Mouse (Mus musculus) kidney, postnatal 25 days (tissue): ENCODE results near the gene Actr1a.
A peak's percentile ranks its signal among the peaks of the same experiment; 100 is the strongest.

ENCODE experiments used
- DNase-seq, 2 experiments: peaks; one replicate each; pipeline ENCODE4 v3.0.0; 2021; ENCODE audit warnings: mixed read lengths in 2 of 2

The Actr1a gene

DNA sequence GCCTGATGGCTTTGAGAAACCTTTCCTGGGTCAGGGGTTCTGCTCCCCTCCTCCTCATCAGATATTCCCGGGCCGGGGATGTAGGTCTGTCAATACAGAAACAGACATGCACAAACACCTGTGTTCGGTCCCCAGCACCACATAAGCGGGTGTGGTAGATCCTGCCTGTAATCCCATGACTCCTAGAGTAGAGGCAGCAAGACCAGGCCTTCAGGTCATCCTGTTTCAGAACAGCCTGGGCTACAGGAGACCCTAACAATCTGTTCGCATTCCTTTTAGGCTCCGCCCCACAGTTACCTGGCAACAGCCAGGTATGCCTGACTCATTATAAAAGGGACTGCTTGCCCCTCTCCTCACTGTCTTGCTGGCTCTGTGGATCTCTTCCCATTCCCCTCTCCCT lies 46.0 kb downstream of the Actr1a start:
- DNase-seq = no peak

DNA sequence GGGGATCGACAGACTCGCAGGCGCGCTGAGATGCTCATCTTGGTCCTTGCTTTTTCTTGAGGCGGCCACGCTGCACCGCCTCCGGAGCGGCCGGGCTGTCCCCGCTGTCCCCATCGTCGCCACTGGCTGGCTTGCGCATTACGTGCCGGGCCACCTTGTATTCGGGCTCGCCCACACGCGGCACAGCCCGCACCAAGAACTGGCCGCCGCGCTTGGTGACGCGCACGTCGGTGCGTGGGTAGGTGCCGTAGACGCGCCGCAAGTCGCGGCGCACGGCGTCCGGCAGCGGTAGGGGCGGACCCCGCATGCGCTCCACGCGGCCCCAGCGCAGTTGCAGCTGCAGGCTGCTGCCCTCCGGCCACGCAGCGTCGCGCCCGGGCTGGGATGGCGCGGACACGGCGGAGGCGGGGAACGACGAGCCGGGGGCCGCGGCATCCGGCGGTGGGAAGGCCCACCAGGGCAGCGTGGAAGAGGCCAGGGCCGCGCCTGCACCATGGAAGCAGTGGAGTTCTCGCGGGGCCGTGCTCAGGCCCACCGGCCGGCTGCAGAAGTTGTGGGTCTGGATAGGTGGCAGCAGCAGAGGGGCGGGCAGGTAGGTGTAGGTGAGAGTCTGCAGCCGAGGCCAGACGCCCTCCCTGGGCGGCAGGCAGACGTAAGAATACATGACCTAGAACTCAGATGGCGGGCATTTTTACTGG lies 46.6 kb downstream of the Actr1a start:
- DNase-seq = peak; percentile 68 to 84

DNA sequence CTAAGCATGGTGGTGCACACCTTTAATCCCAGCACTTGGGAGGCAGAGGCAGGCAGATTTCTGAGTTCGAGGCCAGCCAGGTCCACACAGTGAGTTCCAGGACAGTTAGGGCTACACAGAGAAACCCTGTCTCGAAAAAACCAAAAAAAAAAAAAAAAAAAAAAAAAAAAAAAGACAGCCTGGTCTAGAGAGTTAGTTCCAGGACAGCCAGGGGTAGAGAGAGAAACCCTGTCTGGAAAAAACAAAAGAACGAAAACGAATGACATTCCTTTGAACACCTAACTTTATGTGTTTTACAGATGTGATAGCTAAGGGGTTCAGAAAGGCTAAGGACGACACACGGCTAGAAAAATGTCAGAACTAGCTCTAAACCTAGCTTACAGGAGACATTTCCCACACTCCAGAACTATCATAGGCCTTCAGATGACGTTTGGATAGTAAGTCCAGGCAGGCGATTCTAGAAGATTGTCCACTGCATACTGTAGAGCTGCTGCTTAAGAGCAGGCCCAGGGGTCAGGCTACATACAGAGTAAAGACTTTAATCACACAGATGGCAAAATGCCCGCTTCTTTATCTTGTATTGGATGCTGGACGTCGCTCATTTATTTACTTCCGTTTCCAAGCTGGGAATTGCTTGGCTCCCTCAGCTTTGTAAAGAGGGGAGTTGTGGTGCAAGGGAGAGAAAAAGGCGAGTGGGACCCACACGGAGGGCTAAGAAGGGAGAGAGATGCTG lies 47.4 kb downstream of the Actr1a start:
- DNase-seq = no peak

DNA sequence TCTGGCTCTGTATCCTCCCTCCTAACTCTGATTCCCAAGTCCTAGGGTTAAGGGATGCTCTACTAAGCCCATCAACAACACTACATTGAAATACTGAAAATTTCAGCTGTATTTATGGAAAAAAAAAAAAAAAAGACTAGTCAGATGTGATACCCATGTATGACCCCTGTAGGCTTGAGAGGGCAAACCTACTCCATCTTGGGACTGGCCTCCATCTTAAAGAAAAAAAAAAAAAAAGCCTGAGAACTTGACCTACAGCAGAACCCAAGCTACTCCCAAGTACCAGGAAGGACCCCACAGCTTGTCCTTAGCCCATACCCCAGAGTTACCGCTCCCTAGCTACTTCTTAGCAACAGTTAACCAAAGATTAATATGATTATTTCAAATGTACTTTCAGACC lies 48.4 kb downstream of the Actr1a start:
- no peak for DNase-seq

DNA sequence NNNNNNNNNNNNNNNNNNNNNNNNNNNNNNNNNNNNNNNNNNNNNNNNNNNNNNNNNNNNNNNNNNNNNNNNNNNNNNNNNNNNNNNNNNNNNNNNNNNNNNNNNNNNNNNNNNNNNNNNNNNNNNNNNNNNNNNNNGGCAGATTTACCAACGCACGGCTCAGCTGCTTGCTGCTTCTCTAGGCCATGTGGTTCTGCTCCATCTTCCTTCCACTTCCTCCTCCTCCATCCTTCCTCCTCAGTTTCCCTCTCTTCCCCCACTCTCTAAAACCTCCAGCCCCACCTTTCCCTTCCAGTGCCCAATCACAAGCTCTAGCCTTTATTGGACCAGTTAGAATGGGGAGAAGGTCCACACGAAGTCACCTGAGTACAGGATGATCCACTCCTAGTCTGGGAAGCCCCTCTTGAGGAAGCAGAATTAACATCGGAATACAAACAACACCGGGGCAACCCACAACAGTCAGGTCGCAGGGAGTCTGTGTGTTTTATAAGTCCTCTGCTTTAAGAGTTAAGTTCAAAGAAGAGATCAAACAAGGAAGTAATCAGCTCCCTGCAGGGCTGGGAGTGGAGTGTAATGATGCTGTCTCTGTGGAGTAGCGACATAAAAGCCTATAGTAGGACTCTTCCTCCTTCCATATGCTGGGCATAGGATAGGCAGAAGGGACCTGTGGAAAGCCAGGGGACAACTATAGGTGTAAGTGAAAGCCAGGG lies 50.7 kb downstream of the Actr1a start:
- no peak for DNase-seq

DNA sequence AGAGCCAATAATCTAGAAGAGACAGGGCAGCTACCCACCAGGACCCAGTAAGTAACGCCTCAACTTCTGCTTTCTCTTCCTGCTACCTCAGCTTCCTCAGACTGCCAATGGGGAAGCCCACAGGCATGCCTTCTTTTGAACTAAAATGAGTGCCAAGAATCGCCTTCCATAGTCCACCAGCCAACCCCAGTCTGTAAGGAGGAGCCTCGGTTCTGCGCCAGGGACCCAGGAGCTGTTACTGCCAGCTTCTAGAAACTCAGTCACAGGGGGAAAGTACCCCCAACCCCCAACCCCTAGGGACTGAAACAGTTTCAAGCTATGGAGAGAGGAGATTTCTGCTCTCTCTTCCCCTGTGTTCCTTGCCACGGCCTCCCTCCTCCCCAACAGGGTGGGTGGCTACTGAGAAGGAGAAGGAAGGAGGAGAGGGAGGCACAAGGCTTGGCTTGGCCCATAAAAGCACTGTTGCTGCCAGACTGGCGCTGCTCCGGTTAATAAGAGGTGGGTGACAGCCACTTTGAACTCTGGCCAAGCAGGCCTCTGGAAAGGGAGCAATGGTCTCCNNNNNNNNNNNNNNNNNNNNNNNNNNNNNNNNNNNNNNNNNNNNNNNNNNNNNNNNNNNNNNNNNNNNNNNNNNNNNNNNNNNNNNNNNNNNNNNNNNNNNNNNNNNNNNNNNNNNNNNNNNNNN lies 56.1 kb downstream of the Actr1a start:
- no peak for DNase-seq

DNA sequence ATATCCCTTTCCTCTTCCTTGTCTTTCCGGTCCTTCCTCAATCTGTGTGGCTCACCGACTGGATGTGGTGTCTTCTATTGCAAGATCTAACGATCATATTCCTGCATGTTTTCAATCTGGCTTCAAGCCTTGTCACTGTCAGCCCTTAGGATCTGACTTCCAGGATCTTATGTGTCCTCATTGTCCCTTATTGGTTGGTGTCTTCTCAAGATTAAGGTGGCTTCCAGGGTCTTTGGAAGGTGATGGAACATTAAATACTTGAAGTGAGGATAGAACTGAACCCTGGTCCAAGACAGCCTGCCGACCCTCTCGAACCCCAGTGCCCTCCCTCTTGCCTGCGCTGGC lies 56.6 kb downstream of the Actr1a start:
- no peak for DNase-seq

DNA sequence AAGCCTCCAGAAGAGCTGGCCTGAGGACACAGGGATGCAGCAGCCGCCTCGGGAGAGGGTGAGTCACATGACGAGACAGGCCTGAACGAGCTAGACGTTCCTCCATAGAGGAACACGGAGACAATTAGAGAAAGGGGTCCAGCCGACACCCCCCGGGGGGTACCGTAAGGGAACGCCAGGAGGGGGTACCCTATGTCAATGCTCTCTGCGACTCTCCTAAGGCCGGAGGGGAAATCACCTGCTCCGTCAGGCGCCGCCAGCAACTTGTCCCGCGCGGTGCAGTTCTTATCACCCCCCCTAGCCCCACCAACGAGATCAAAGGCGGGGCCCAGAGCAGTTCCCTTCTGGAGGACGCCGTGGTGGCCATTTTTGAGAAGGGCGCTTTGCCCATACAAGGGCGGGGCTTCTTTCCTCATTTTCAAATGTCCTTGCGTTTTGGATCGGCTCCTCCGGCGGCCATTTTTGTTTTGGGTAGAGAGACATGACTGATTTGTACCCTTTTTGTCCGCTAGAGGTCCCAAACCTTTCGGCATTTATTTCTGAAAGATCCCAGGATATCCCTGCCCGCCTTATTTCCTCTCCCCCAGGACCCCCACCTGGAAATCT lies 57.1 kb downstream of the Actr1a start, which contains the start of gene Cuedc2:
TSS of gene Cuedc2 (minus strand) at position 372 of the 606 bp plus-strand sequence.
- peak; percentile 96 to 98 for DNase-seq

DNA sequence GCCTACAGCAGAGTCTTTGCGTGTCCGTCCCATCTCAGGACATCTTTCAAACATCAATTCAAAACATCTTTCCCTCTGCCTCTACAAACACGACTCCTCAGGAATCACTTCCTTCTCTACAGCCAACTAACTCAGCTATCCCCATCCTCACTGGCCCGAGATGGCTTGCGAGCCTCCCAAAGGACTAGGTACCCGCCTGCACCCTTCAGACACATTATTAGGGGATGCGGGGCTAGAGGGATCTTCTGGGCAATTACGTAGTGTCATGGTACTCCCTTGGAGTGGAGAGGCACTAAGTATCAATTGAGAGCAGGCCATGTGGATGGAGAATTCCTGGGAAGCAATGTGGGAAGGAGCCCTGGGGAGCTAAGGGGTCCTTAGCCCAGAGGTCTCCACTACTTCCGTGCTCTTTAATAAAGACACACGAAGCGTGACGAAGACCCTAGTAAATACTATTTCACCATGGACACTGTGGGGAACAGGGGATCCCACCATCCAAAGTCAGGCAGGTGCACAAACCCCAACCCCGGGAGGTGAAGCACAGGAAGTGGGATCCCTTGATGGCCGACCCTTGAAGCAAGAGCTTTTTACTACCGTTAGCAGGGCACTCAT lies 57.7 kb downstream of the Actr1a start:
- no peak for DNase-seq

DNA sequence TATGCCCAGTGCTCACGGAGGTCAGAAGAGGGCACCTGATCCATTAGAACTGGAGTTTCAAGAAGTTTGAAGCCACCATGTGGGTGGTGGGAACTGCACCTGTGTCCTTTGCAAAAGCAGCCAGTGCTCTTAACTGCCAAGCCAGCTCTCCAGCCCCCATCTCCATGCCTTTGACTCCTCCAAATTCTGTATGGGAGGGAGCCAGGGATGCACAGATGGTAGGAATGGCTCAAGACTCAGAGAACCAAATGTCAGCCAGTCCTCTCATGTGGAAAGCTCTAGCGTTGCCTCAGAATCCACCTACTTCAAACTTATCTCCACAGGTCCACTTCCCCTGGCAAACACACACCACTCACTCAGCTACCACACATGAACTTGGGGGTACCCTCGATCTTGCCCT lies 61.6 kb downstream of the Actr1a start:
- DNase-seq = no peak

DNA sequence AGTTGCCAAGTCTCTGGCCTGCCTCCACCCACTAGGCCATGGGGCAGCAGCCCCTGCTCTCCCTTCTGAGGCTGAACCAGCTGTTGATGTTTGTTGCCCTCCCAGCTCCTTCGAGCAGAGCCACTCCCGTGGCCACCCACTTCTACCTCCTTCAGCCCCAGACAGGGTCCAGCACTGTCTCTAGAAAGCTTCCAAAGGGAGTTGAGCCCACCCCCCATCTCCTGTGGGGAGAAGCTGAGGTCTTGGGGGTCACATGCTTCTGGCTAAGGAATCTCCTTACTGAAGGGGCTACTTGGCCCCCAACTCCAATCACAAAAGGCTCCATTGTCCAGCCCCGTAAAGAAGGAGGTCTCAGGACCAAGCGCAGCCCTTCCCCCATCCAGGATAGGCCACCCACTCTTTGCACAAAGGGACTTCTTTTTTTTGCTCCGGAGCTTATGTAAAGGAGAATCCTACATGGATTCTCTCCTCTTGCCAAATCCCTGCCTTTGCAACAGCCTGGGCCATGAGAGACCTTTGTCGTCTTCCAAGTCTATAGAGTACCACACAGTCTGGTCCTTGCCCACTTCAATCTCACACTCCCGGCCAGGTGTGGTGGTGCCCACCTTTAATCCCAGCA lies 62.7 kb downstream of the Actr1a start:
- no peak for DNase-seq

DNA sequence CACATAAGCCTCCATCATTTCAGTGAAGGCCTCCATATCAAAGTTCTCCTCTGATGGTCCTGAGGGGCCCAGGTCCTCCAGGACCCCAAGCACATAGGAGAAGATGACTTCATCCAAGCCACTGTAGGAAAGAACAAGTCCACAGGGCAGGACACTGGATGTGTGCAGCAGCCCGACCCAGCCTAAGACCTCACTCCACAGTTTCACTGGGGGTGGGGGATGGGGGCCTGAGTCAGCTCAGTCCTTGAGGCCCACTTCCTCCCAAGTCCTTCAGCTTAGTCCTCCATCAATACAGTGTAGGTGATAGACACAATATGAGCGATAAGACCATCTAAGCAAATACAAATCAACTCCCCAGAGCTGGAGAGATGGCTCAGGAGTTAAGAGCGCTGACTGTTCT lies 63.6 kb downstream of the Actr1a start:
- DNase-seq = no peak

DNA sequence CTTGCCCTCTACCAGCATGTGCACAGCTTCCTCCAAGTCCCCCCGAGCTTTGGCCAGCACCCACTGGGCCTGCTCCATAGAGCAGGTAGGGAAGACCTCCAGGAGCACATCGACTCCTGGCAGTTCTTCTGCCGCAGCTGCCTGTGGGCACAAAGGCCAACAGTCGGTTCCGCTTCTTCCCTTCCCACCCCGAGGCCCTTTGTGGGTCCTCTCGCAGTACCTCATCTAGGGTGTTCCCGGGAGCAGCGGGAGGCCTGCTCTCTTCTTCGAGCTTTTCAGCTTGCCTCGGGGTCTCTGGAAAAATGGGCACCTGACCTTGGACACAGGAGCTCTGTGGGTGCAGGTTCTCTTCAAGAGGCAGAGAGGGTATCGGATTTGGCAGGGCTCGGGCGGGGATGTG lies 64.2 kb downstream of the Actr1a start:
- no peak for DNase-seq

DNA sequence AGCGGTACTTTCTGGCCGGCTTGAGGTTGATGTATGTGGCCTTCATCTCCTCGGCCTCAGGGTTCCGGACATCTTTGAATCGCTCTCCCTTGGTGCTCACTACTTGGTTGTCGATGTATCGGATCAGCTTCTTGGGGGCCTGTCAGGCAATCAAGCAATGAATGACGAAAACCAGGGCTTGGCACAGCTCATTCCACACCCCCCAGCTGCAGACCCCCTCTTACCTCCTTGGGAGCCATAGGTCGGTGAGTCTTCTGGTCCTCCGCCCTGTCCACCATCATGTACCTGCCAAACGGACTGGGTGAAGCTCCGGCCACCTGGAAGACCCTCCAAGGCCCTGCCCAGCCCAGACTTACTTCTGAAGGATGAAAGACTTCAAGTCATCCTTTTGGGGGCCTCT lies 64.9 kb downstream of the Actr1a start:
- no peak for DNase-seq

DNA sequence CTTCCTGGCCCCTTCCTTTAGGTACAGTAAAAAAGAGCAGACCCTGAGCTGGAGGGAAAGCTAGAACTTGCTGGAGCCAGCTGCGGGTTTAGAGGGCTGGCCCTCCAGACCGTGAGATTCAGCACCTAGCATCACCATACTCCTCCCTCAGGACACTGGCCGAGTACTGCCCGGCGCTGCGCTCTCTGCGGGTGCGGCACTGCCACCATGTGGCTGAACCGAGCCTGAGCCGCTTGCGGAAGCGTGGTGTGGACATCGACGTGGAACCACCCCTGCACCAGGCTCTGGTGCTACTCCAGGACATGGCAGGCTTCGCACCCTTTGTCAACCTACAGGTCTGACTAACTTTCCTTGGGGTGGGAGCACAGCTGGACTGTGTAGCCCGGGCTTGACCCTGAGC lies 65.6 kb downstream of the Actr1a start:
- DNase-seq = peak; percentile 87 to 91

DNA sequence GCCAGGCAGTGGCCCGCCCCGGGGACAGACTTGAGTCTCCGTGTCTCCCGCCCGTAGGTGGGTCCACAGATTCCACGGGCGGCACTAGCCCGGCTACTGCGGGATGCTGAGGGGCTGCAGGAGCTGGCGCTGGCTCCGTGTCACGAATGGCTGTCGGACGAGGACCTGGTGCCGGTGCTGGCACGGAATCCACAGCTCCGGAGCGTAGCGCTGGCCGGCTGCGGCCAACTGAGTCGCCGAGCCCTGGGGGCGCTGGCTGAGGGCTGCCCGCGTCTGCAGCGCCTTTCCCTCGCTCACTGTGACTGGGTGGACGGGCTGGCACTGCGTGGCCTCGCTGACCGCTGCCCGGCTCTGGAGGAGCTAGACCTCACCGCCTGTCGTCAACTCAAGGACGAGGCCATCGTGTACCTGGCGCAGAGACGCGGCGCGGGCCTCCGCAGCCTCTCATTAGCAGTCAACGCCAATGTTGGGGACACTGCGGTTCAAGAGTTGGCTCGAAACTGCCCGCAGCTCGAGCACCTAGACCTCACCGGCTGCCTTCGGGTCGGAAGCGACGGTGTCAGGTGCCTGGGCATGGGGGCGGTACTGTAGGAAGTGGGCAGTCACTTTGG lies 66.4 kb downstream of the Actr1a start:
- peak; percentile 24 to 70 for DNase-seq

DNA sequence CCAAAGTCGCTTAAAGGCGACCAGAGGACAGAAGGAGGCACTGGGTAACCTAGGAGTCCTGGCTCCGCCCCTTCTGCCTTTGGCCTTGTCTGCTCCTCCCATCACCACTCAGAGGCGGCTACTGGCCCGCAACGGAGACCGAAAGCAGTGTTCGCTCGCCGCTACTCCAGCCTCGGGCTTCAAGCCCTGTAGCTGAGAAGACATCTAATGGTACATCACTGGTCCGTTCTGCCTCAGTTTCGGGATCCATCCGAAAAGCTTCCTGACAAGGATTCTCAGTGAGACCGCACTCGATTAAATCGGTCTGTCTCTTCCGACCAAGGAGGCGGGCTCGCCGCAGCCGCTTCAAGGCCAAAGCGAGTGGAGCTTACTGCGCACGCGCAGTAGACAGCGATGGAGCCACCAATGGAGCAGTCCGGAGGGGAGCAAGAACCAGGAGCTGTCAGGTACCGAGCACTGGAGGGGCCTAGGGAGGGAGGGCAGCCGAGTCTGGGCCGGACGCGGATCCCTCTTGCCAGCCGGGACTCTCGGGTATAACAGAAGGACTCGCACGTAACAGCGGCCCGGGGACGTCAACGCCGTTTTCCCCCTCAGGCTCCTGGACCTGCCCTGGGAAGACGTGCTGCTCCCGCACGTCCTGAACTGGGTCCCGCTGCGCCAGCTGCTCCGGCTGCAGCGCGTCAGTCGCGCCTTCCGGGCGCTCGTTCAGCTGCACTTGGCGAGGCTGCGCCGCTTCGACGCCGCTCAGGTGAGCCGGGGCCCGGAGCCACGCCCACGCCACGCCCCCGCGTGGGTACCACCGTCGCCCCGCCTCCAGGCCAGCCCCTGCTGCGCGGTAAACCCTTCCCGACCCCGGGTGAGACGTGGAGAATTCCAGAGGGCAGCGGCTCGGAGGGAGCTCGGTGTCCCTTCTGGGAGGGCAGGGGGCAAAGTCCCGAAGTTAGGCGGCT lies 67.2 kb downstream of the Actr1a start, which contains the start of gene Fbxl15:
TSS of gene Fbxl15 (plus strand) at position 104 of the 950 bp plus-strand sequence.
- DNase-seq = peak; percentile 96 to 98

DNA sequence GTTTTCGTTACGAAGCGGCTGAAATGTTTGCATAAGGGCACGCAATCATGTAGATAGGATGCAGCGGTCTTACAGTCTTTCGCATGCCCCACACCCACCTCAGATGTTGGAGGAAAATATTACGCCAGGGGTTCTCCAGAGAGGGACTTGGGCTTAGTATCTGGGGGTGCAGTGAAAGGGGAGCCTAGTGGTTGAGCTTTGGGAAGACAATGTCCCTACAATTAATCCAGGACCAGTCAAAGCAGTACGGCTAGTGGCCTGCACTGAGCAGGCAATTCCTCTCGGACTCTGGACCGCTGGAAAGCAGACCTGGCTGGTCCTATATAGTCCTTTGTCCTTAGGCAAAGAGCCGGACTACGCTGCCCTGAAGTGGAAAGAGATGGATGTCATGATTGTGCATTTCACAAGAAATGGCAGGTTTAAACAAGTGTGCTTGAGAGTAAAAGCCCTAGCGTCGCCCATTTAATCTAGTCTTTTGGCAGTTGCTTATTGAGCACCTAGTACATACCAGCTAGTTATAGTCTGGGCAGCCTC lies 68.0 kb downstream of the Actr1a start:
- peak; percentile 15 to 59 for DNase-seq
